Mouse (Mus musculus) CH12.LX (cell line): Measurements from ENCODE around the gene Prpf4b. TPM values are rescaled to one million over a fixed set of nuclear protein-coding genes. Genes with fewer than 3 reads are reported as not detected.

ENCODE experiments used
- DNase-seq: peaks from one replicate; pipeline ENCODE4 v3.0.0-alpha.2; 2013; ENCODE audit errors: extremely low read depth
- H3K27ac ChIP-seq: 2 replicates; pipeline ENCODE4 v1.5.1; 2012; ENCODE audit warnings: low read depth, mild to moderate bottlenecking, control low read depth, moderate library complexity; ENCODE audit not compliant: insufficient read depth
- H3K27me3 ChIP-seq: replicated peaks from 2 replicates; pipeline ENCODE3; 2012; ENCODE audit warnings: inconsistent platforms
- H3K36me3 ChIP-seq, 2 experiments: replicated peaks in 1 of 2; 2 replicates each; pipeline versions ENCODE3 to v1.6.1; 2012; ENCODE audit warnings: inconsistent platforms in 1 of 2, low read length in 1 of 2, mild to moderate bottlenecking in 1 of 2, mixed read lengths in 1 of 2, moderate library complexity in 1 of 2; ENCODE audit not compliant: control insufficient read depth in 1 of 2, insufficient read depth in 1 of 2
- H3K4me1 ChIP-seq, 2 experiments: 2 replicates each; pipeline ENCODE4 v1.6.1; 2012; ENCODE audit warnings: inconsistent platforms in 1 of 2, moderate library complexity in 1 of 2; ENCODE audit not compliant: insufficient read depth in 2 of 2, control insufficient read depth in 1 of 2
- H3K4me2 ChIP-seq: 2 replicates; pipeline ENCODE4 v1.6.1; 2012; ENCODE audit warnings: low read depth, mild to moderate bottlenecking, control low read depth; ENCODE audit not compliant: poor library complexity, insufficient read depth, severe bottlenecking
- H3K4me3 ChIP-seq, 3 experiments: fragments of 150-350 bp in 1 of 3; sonication (generic) in 1 of 3; replicated peaks in 1 of 3; 2 replicates each; pipeline versions ENCODE3 to v1.5.1; 2011 to 2012; ENCODE audit warnings: low read depth in 2 of 3, low read length in 2 of 3, mild to moderate bottlenecking in 2 of 3, moderate library complexity in 2 of 3, control low read depth in 1 of 3, improper control_type of control experiment in 1 of 3, inconsistent platforms in 1 of 3, mixed read lengths in 1 of 3; ENCODE audit not compliant: poor library complexity in 1 of 3
- H3K79me2 ChIP-seq: replicated peaks from 2 replicates; pipeline ENCODE4 v1.6.1; 2012; ENCODE audit warnings: mild to moderate bottlenecking, moderate library complexity; ENCODE audit not compliant: control insufficient read depth, poor library complexity, insufficient read depth, severe bottlenecking; ENCODE audit errors: extremely low read depth
- H3K9ac ChIP-seq: 2 replicates; pipeline ENCODE4 v1.6.1; 2012; ENCODE audit warnings: low read depth, mild to moderate bottlenecking, control low read depth, moderate library complexity; ENCODE audit not compliant: insufficient read depth
- H3K9me3 ChIP-seq: replicated peaks from 2 replicates; pipeline ENCODE3; 2012; ENCODE audit warnings: low read length, inconsistent platforms, mixed read lengths
- BHLHE40 ChIP-seq: IDR thresholded peaks from 2 replicates; pipeline ENCODE4 v1.6.1; 2011; ENCODE audit warnings: mild to moderate bottlenecking, low read depth, low read length, improper control_type of control experiment
- CTCF ChIP-seq, 2 experiments: IDR thresholded peaks in 1 of 2; conservative IDR thresholded peaks in 1 of 2; 2 replicates each; pipeline ENCODE4 v1.5.1; 2011 to 2012; ENCODE audit warnings: low read depth in 2 of 2, low read length in 2 of 2, improper control_type of control experiment in 1 of 2, inconsistent platforms in 1 of 2, mild to moderate bottlenecking in 1 of 2, moderate library complexity in 1 of 2
- E2F4 ChIP-seq: IDR thresholded peaks from 2 replicates; pipeline ENCODE4 v1.6.1; 2011; ENCODE audit warnings: low read depth, low read length, improper control_type of control experiment; ENCODE audit not compliant: insufficient replicate concordance
- JUND ChIP-seq: conservative IDR thresholded peaks from 2 replicates; pipeline ENCODE4 v1.6.1; 2011; ENCODE audit warnings: low read depth, low read length, improper control_type of control experiment
- MAFK ChIP-seq: IDR thresholded peaks from 2 replicates; pipeline ENCODE4 v1.6.1; 2011; ENCODE audit warnings: low read length, improper control_type of control experiment; ENCODE audit not compliant: insufficient replicate concordance
- MXI1 ChIP-seq: IDR thresholded peaks from 2 replicates; pipeline ENCODE4 v1.6.1; 2011; ENCODE audit warnings: mild to moderate bottlenecking, low read depth, low read length, improper control_type of control experiment
- MYC ChIP-seq: IDR thresholded peaks from 2 replicates; pipeline ENCODE4 v1.6.1; 2011; ENCODE audit warnings: low read depth, mild to moderate bottlenecking, improper control_type of control experiment, low read length
- NELFE ChIP-seq: IDR thresholded peaks from 2 replicates; pipeline ENCODE4 v1.6.1; 2011; ENCODE audit warnings: low read depth, low read length, improper control_type of control experiment
- NRF1 ChIP-seq: IDR thresholded peaks from 2 replicates; pipeline ENCODE4 v1.6.1; 2014; ENCODE audit warnings: low read depth, mild to moderate bottlenecking, inconsistent platforms, low read length, improper control_type of control experiment, moderate library complexity
- PAX5 ChIP-seq: IDR thresholded peaks from 2 replicates; pipeline ENCODE4 v1.6.1; 2012; ENCODE audit warnings: low read length, inconsistent platforms, mixed read lengths
- RAD21 ChIP-seq: IDR thresholded peaks from 2 replicates; pipeline ENCODE4 v1.6.1; 2011; ENCODE audit warnings: low read depth, mild to moderate bottlenecking, low read length, improper control_type of control experiment, moderate library complexity
- SIN3A ChIP-seq: IDR thresholded peaks from 2 replicates; pipeline ENCODE4 v1.6.1; 2012; ENCODE audit warnings: low read length, improper control_type of control experiment, inconsistent platforms
- SMC3 ChIP-seq: IDR thresholded peaks from 2 replicates; pipeline ENCODE4 v1.6.1; 2011; ENCODE audit warnings: low read depth, low read length, improper control_type of control experiment
- USF2 ChIP-seq: conservative IDR thresholded peaks from 2 replicates; pipeline ENCODE4 v1.6.1; 2011; ENCODE audit warnings: low read depth, low read length, improper control_type of control experiment
- ZKSCAN1 ChIP-seq: IDR thresholded peaks from 2 replicates; pipeline ENCODE4 v1.6.1; 2012; ENCODE audit warnings: low read depth, inconsistent platforms, low read length, improper control_type of control experiment, borderline replicate concordance
- ZMIZ1 ChIP-seq: IDR thresholded peaks from 2 replicates; pipeline ENCODE4 v1.6.1; 2012; ENCODE audit warnings: low read depth, mild to moderate bottlenecking, inconsistent platforms, low read length, improper control_type of control experiment
- dilution Hi-C: fragments of 300-500 bp; cut with MboI; formaldehyde crosslinking; loops from 2 replicates; pipeline ENCODE4 v1.14.3; 2020; ENCODE audit warnings: low sequenced_read_pairs; ENCODE audit not compliant: extremely low pct_unique_long_range_greater_than_20kb, extremely low pct_ligation_motif_present
- in situ Hi-C: fragments of 300-500 bp; cut with MboI; formaldehyde crosslinking; loops from 3 replicates; pipeline ENCODE4 v1.14.3; 2019; ENCODE audit warnings: low sequenced_read_pairs, low pct_ligation_motif_present, low pct_unique_long_range_greater_than_20kb, mixed read lengths
- polyA plus RNA-seq: library from polyadenylated mRNA; unstranded; fragments of >175 nt; gene quantifications from 2 replicates; pipeline ENCODE4 v1.2.1, GENCODE M21; 2012; ENCODE audit warnings: low read depth; ENCODE audit not compliant: insufficient read length
- total RNA-seq, 2 experiments: library from RNA; depleted of rRNA; stranded (reverse); fragments of 300-350 nt in 1 of 2; fragments of >200 nt in 1 of 2; gene quantifications; 2 replicates each; pipeline ENCODE4 v1.2.3; 2012 to 2014

Prpf4b gene
- total and polyA plus RNA-seq, 3 experiments: 51.1 to 94.9 (median 57.3) TPM

- H3K36me3 ChIP-seq: no peaks in the 10 kb centered on the region
- TF ChIP-seq USF2 (no peak), PAX5 (no peak), E2F4 (no peak), MAFK (0 out of 2 replicates have a peak, but pooled peaks have one; percentile 28), NELFE (no peak)
- TF ChIP-seq, all 38 proteins: peak for 1
- DNase-seq: no peak
- peaks cover 0 to 7% of the 10 kb centered on the region in 2 experiments; a peak in 2 of 4 replicates for H3K4me1 ChIP-seq
- no peak overlapping the region for H3K4me2 ChIP-seq
- H3K27me3 ChIP-seq: no peaks in the 10 kb centered on the region
- H3K4me3 ChIP-seq: no peak overlapping the region
- no peak overlapping the region for H3K9ac ChIP-seq
- peaks cover 28% of the 10 kb centered on the region for H3K9me3 ChIP-seq
- no peaks in the 10 kb centered on the region for H3K79me2 ChIP-seq
- dilution Hi-C loops: no loop called here
- in situ Hi-C loops: loop anchor here (25.0 kb wide), 1 partner anchor 664 kb away; no protein-coding TSS in a partner anchor
- no peak overlapping the region for H3K27ac ChIP-seq
Observed at GRCm38 (mm10) chr13:34851191-34851784, 23.8 kb upstream of the Prpf4b start.

GRCm38 (mm10) chr13:34857526-34857925, 17.6 kb upstream of the Prpf4b start:
- H3K27ac ChIP-seq: no peak overlapping the region
- no peak overlapping the region for H3K9ac ChIP-seq
- no peak overlapping the region for H3K4me3 ChIP-seq
- TF ChIP-seq SMC3 (peak; percentile 57), ZMIZ1 (no peak), RAD21 (peak; percentile 62), JUND (no peak), CTCF (conservative IDR thresholded peaks at IDR 0.05 in 1 of 2, IDR thresholded peaks at IDR 0.05 in 1 of 2; ENCODE audit: low read depth in 2 of 2, low read length in 2 of 2) (peak; percentile 14 to 67; a peak in 2 of 4 replicates)
- no peaks in the 10 kb centered on the region for H3K27me3 ChIP-seq
- H3K79me2 ChIP-seq: no peaks in the 10 kb centered on the region
- in situ Hi-C loops (loop anchor here (5.0 to 25.0 kb wide), 2 partner anchors 210 to 670 kb away; no protein-coding TSS in a partner anchor), dilution Hi-C loops (no loop called here)
- peaks cover 28% of the 10 kb centered on the region for H3K9me3 ChIP-seq
- no peaks in the 10 kb centered on the region for H3K36me3 ChIP-seq
- peak; percentile 36 for DNase-seq
- H3K4me2 ChIP-seq: no peak overlapping the region
- H3K4me1 ChIP-seq: peaks cover 0 to 3% of the 10 kb centered on the region in 2 experiments; a peak in 1 of 4 replicates

- Histone ChIP-seq H3K4me2 (no peak overlapping the region), H3K36me3 (no peaks in the 10 kb centered on the region), H3K79me2 (no peaks in the 10 kb centered on the region), H3K9me3 (peaks cover 16% of the 10 kb centered on the region), H3K4me3 (no peak overlapping the region), H3K4me1 (peaks cover 0 to 3% of the 10 kb centered on the region in 2 experiments; a peak in 1 of 4 replicates), H3K27ac (no peak overlapping the region), H3K27me3 (no peaks in the 10 kb centered on the region), H3K9ac (no peak overlapping the region)
- TF ChIP-seq CTCF (conservative IDR thresholded peaks at IDR 0.05 in 1 of 2, IDR thresholded peaks at IDR 0.05 in 1 of 2; ENCODE audit: low read depth in 2 of 2, low read length in 2 of 2) (no peak), RAD21 (no peak), ZKSCAN1 (no peak), MYC (no peak), MXI1 (no peak), MAFK (no peak), PAX5 (no peak), SMC3 (no peak), SIN3A (no peak), BHLHE40 (no peak), NRF1 (no peak)
- no peak for DNase-seq
- in situ Hi-C loops: loop anchor here (5.0 to 25.0 kb wide), 2 partner anchors 212 to 672 kb away; no protein-coding TSS in a partner anchor
- dilution Hi-C loops: no loop called here
Observed at GRCm38 (mm10) chr13:34859406-34859805, 15.7 kb upstream of the Prpf4b start.
